Mouse (Mus musculus) spleen, postnatal 10 days (tissue): ENCODE measurements around the gene Dlg1.
A peak's percentile ranks its signal among the peaks of the same experiment; 100 is the strongest.

Source experiments
- DNase-seq, 2 experiments: peaks; one replicate each; pipeline ENCODE4 v3.0.0; 2021 to 2022; ENCODE audit warnings: low spot score in 2 of 2

Gene Dlg1

DNA sequence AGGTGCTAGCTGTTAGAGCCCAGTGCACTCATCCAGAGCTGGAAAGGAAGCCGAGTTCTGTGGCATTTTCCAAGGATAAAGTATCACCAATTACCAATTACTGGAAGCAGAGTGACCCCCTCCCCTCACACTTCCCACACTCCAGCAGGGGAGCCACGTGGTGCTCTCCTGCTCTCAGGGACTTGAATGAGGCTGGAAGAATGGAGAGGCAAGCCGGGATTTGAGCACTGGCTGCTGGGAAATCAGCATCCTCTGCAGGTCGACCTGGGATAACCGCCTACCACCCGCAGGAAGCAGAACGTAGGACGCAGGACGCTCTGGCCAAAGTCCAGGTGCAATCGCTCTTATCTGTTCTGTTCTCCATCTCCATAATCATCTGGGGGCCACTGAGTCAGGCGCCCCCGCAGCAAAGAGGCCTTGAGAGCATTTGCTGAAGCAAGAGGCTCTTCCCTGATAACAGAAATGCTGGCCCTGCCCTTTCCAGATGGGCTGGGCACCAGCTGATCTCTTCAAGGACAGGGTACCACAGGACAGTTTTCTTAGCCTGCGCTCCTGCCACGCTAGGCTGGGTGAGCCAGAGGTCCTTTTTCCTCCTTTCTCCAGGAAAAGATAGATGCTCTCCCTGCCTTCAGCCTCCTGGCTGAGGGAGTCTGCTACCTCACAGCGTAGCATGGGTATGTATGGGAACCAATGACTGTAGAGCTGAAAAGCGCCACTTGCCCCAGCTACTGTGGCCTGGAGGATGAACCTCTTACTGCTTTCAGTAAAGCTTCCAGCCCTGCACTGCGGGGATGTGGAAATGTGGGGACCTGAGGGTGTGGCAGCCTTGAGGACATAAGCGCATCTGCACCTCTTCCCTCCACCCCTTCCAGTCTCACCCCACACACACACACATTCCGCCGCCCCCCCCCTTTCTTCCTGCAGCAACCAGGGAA is 242.9 kb downstream of the Dlg1 start:
- no peak for DNase-seq

DNA sequence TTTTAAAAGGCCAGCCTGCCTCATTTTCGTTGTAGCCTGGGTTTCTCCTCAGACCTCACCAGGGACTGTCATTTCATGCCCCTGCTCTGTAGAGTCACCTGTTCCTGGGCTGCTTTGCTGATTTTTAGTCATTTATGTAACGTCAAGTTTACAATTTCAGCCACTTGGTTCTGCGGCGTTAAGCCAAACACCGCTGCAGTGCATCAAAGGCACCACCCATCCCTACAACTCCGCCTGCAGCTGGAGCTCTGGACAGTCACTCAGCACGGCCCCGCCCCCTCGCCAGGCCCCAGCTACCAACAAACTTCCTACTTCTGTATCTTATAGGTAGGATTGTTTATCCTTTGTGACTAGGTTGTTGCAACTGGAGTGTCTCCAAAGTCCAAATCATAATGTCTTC is 243.7 kb downstream of the Dlg1 start:
- DNase-seq, result peak in 1 of 2 experiments; percentile 37

DNA sequence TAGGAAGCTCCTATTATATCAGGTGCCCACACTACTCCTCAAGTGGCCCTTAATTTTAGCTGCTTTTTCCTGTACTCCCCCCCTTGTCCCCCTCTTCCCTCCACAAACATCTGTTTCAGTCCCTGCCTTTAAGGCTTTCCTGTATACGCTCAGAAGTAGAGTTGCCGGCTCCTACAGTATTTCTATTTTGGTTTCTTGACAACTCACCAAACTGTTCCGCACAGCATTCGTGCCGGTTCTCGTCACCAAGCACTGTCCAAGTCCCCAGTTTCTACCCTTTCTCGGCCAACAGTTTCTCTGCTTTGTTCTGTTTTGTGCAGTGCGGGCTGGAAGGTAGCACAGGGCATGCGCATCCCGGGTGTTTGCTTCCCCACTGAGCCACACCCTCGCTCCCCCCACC is 245.7 kb downstream of the Dlg1 start:
- DNase-seq, result no peak

DNA sequence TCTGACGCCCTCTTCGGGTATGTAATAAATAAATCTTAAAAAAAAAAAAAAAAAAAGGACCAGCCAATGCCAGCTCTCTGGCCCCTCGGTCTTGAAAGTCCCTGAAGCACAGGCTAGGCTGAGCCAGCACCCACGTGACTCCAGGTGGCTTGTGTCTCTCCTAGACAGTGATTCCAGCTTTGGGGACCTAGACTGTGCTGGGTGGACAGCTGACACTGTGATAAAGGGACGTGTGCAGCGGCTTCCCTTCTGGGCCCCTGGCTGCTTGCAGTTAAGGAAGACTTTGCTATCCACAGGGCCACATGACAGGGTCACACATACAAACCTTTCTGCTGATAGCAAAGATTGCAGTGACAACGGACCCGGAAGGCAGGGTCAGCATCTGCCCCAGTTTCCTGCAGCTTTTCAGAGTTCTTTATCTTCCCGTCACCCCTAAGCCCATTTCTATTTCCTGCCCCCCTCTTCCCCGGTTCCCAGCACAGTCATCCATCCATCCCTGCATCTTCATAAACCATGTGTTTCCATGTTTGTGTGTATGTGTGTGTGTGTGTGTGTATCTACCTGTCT is 247.1 kb downstream of the Dlg1 start:
- DNase-seq, result no peak

DNA sequence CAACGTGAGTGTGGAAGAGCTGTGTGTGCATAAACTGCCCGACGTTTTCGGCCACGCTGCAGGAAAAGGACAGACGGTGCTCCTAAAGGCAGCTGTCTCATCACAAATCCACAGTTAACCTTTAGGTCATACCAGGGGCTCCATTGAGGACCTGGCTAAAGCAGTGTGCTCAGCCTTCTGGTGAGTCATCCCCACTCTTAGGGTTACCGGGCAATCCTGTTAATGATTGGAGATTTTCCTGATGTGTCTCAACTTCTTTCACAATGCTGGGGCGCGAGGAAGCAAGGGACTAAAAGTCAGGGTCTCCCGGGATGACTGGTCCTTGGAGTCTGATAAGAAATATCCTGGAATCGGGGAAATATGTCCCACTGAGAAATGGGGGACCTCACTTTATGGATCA is 254.5 kb downstream of the Dlg1 start:
- DNase-seq, result no peak

DNA sequence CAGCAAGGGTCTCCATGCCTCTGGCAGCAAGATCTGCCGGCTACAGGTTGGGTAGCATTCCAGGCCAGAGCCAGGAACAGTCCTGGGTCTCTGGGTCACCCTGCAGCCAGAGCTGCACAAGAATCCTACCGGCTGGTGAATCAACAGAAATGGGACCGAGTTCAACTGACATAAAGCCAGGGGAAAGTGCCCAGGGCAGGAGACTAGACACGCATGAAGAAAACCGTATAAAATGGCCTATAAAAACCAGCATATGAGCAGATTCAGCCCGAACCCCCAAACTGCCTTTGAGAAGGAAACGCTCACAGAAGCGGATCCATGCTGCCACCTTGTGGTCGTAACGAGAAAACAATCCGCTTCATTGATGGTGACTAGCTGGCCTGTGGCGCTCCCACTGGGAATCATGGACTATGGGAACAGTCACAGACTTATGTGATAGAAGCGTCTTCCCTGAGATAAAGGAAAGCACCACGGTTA is 255.0 kb downstream of the Dlg1 start:
- peak; percentile 48 to 71 for DNase-seq

DNA sequence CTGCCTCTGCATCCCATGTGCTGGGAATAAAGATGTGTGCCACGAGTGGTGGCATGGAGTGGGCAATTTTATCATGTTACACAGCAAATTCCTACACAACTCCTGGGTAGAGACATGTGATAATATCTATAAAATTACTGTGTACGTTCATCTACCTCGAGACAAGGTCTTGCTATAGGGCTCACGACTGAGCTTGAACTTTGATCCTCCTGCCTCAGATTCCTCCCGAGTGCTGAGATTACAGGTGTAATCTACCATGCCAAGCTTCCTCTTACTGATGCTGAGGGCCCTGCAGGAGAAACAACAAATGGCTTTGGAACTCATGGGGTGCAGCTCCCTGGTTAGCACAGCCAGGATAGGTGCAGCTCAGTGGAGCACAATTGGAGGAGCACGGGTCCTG is 261.1 kb downstream of the Dlg1 start:
- DNase-seq, result no peak
